Mouse (Mus musculus): Measurements from ENCODE around the gene Uxs1.

Gene Uxs1

GRCm38 (mm10) chr1:43722459-43722858 is 105.1 kb downstream of the Uxs1 start:
- no peak for DNase-seq (ENCODE audit: low read depth)

- DNase-seq (ENCODE audit: low read depth) = no peak
Observed at GRCm38 (mm10) chr1:43718793-43719192, 108.8 kb downstream of the Uxs1 start.

- no peak for DNase-seq (ENCODE audit: low read depth)
Observed at GRCm38 (mm10) chr1:43717967-43718366, 109.6 kb downstream of the Uxs1 start.

- DNase-seq (ENCODE audit: low read depth) = no peak
Observed at GRCm38 (mm10) chr1:43714841-43715240, 112.8 kb downstream of the Uxs1 start.

GRCm38 (mm10) chr1:43698577-43699000 is 129.0 kb downstream of the Uxs1 start:
- no peak for DNase-seq (ENCODE audit: low read depth)
